Mouse (Mus musculus): ENCODE results near the gene Cox10. TPM values are rescaled to one million over a fixed set of nuclear protein-coding genes. Genes with fewer than 3 reads are reported as not detected.

The Cox10 gene
- total RNA-seq, 4 experiments from 2014 or later: 60.5 to 68.8 (median 65.5) TPM

DNA sequence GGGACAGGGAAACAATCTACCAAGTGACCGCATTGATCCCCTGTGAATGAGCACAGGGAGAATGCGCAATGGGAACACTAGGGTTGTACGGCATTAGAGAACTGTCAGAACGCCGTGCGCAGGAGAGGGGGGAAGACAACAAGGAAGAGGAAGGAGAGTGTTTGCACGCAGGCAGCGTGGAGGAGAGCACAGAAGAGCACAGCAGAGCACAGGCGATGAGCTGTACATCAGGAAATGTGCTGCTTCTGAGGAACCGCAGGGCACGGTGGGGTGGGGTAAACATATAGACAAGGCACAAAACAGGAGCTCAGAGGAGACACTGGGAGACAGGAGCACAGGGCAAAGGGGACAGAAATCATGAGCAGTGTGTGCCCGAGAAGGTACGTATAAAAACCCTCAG is 31.8 kb downstream of the Cox10 start:
- DNase-seq (ENCODE audit: low spot score): no peak

DNA sequence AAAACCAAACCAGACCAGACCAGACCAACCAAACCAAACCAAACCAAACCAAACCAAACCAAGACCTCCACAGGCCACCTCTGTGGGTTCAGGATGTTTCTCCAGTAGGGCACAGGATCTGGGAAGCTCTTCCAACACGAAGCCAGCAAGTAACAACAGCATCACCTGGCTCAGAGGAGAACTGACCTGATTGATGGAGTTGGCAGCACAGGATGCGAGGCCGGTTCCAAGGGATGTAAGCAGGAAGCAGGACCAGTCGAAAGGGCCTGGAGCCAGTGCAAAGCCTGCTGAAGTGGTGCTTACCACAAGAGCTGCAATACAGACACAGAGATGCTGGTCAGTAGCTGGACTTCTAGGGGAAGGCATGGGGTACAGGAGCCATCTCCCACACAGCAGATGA is 34.2 kb downstream of the Cox10 start:
- DNase-seq (ENCODE audit: low spot score): no peak

DNA sequence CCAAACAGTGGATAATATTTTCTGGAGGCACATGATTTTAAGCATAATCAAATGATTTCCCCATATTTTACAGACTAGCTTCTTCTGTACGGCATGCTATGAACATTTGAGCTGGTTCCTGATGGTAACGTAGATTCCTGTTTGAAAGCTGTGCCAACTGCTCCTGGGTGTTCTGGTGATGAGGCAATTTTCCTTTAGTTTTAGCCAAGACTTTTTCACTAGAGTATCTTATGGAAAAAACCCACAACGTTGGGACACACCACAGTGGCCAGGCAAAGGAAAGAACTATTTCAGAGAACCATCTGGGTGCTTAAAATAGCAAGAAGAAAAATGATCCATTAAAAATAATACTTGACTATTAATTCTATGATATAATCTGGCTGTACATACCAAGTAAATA is 35.2 kb downstream of the Cox10 start:
- no peak for DNase-seq (ENCODE audit: low spot score)

DNA sequence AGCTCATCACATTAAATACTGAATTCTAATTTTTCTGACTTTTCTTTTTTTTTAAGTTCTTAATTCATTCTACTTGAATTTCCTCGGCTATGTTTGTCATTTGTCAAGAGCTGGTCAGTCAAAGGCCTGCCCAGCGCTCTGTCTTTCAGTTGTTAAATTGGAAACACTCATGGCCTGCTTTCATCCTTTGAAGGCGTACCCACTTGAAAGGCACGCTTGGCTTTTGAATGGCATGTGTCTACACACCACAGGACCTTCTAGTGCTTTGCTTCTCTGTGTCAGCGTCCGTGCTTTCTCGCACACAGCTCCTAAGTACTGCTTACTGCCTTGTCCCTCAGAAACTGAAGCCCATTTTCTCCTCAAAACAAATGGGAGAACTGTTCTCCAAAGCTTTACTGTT is 38.0 kb downstream of the Cox10 start:
- no peak for DNase-seq (ENCODE audit: low spot score)

DNA sequence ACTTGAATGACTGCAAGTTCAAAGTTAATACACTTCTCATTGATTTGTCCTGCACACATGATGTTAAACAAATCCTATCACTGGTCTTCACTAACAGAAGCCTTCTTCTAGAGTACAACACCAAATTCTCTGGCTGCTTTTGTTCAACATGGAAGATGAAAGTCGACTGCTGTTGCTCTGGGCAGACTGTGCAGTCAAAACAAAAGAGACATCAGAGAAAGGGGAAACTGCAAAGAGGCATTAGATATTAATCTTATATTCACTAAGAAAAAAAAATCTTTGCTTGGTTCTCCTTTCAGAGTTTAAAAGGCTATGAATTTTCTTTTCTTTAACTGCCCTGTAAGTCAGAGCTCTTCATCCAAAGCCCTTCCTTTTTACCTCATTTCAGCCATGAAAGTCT is 39.7 kb downstream of the Cox10 start:
- no peak for DNase-seq (ENCODE audit: low spot score)

DNA sequence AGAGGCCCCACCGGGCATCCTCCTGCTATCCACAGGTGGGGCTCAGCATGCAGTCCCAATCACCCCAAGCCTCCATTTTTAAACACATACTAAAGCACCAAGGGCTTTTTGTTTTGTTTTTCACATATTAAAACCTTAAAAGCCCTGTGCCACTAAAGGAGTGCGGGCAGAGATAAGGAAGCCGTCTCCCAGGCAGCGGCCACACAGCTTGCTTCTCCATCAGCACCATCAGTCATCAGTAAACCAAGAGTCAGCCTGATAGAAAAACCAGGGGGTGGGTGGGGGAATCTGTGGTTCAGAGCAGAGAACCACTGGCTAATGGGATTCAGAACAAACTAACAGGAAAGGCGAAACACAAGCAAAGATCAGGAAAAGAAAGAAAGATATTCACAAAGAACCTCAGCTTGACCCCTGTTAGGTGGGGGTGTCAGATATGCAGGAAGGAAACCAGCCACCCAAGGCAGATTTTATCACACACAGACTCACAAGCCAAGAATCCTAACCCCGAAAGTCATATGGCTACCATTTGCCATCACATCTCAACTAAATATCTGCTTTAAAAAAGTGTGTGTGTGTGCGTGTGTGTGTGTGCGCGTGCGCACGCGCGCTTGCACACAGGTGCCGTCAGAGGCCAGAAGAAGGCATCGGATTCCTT is 41.7 kb downstream of the Cox10 start:
- no peak for DNase-seq (ENCODE audit: low spot score)

DNA sequence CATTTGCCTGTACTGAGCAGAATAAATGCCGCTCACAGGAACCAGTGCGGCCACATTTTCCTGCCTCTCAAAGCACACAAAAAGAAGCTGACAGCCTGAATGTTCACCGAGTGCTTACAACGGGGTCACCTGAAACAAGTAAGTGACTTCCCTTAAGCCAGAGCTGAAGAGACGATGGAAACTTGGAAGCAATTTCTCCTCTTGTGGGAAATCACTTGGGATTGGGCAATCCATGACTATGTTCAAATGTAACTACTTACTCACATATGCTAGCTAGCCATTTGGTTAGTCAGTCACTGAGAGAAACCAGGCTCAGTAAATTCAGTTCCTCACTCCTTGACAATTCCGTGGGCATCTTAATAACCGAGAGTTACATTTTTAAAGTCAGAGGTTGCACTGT is 43.0 kb downstream of the Cox10 start:
- no peak for DNase-seq (ENCODE audit: low spot score)

DNA sequence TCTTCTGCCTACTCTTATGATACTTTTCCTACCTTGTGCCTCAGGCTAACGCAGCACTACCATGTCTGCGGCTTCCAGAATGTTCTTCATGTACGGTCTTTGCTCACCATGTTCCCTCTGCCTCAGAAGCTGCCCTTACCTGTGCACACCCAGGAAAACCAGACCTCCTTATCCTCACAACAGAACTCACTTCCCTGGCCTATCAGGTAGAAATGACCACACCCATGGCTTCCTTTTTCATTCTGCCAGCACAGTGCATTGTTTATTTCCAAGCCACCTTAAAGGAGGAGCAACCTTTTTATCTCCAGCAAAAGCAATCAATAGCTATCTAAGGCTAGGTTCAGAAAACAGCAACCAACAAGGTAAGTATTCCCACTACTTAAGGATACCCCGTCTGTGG is 43.6 kb downstream of the Cox10 start:
- no peak for DNase-seq (ENCODE audit: low spot score)

DNA sequence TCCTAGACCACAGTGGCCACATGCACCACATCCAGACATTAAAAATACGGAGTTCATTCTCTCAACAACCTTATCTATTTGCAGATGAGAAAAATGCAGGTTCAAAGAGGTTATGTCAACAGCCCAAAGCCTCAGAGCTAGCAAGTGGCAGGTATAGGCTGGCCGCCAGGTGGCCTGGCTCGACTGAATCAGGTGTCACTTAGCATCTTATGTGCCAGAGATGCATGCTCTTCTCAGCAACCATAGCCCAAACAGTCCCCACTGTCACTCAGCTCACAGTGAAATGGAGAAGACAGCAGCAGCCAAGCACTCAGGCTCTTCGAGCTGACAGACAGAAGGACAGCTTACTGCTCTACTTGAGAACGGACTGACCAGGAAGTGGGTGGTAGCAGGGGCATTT is 44.6 kb downstream of the Cox10 start:
- DNase-seq (ENCODE audit: low spot score): no peak

DNA sequence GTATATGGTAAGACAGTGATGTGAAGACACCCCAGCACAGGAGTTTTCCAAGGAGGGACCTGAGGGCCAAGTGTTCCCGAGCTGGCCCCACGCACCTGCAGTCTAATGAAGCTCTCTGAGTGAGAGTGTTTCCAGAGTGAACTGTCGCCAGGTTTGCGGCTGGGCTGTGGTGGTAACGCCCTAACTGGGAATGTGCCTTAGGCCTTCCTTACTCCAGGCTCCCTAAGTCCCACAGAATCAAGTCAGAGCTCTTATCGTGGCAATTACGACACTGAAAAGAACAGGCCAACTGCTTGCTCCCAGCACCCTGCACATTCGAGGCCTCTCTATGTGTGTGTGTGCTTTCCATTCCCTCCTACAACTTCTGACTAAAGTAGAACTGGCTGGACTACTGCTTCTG is 51.8 kb downstream of the Cox10 start:
- no peak for DNase-seq (ENCODE audit: low spot score)

DNA sequence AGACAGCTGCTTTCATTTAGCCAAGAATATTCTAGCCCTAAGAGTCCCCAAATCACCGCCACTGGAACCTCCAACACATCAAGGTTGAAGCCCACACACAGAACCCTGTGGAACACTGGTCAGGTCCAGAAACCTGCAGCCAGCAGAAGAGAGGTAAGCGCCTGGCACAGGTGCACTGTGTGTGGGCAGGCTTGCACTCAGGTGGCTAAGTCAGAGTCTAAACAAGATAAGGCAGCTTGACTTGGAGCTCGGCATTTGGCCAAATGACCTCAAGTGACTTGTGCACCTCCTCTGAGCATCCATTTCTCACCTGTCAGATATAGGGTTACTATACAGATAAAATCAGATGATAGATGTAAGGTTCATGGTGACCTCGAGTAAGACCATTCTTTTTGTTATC is 53.4 kb downstream of the Cox10 start:
- DNase-seq (ENCODE audit: low spot score): no peak

DNA sequence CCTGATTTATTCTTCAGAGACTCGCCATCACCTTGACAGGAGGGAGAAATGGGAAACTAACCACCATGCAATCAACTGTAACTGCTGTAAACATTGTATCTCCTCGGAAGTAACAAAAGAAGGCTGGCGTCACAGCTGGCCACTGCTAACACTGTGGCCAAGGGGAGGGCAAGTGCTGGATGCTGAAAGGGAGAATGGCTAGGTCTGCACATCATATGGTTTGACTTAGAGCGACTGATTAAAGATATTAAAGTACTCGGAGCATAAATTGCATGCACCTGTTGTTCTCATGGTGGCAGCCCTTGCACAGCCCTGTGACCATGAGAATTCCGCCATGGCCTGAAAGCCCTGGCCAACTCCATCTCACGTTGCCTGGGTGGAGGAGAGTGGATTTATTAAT is 54.7 kb downstream of the Cox10 start:
- DNase-seq (ENCODE audit: low spot score): no peak

DNA sequence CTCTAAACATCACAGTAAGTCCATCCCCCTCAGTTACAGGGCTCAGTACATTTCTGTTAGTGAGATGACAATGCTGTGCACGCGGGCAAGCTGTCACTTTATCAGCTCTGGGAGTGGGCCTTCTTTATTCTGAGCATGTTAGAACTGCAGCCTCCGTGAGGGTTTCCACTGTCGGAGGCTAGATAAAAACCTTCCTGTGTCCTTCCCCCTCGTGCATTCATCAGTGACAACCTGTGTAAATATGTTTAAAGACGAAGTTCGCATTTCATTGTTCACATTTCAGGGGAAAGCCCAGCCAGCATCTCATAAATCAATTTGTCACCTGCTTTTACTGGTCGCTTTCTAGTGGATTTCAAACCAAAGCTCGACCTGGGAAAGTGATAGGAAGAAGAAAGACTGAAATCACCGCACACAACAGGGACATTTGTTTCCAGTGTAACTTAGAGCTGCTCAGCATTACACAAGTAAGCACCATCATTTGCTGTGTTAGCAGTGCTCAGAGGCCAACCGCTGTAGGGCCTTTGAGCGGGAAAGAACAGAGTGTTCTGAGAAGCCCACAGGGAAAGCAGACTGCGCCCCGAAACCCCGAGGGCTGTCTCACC is 55.8 kb downstream of the Cox10 start:
- no peak for DNase-seq (ENCODE audit: low spot score)

DNA sequence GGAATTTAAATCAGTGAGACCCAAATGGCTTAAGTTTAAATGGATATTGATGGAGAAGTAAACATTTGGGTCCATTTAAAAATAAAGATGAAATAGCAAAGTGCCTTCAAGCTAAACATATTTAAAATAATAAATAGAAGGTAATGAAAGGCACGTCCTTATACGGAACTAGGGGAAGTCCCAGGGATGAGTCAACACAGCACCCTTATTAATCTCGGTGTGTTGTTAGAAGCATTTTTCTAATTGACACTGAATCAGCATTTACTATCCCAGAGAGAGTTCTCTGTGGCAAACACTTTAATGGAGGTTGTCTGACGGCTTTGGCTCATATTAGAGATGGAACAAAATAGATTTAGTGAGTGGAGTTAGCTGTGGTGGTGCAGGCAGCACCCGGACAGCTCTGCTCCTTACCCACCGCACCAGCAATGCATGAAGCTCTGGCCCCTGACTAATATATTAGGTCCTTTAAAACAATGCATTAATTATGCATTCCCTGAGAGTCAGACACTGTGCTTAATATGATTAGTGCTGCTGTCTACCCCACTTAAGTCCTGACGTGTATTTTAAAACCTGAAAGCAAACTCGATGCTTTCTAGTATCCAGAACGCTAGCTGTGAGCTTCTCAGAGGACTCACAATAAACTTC is 56.7 kb downstream of the Cox10 start:
- DNase-seq (ENCODE audit: low spot score): no peak

DNA sequence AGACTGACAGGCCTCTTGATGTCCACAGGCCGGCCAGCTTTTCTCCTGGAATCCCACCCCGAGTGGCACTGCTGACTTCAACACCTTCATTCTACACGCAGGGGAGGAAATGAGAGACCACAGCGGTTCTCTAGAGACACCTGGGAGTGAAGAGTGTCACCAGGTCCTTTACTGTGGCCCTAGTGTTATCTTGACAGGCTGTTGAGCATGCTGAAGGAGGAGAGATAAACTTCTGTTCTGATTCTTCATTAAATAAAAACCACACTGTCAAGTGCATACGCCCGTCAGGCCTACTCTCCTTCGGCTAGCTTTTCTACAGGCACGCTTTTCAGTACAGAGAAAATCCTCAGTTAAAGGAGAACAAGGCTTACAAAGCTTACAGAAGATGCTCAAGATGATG is 60.0 kb downstream of the Cox10 start:
- DNase-seq (ENCODE audit: low spot score): no peak

DNA sequence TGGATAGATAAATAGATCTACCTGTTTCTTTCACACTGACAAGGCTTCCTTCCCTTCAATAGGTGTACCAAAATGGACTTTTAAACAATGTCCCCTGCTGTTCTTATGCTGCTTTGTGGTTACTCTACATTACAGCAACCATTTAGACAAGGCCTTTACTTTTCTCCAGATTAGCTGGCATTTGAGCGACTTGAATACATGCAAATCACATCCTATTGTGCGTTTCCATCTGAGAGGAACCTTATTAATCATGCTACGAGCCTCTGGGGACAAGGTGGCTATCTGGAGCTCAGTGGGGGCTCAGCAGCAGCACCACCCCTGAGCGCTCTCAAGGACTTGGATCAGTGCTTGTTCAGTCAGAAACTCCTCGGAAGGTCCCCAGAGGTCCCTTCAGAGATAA is 61.1 kb downstream of the Cox10 start:
- DNase-seq (ENCODE audit: low spot score): no peak

DNA sequence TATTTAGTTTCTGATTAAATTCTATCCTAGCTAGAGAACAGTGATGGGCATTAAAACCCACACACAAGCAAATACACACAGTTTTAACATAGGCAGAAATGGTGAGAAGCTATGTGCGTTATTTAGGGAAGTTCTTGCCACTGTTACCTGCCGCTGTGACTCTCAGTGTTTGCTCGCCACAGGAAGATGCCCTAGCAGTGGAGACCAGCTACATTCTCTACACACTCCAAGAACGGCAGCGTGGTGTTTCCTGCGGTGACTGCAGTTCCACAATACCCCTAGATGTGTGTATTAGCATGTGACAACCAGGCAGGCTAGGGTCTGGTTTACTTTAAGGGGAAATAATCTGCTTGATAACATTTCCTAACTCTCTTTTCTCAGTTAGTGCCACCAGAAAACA is 64.0 kb downstream of the Cox10 start:
- no peak for DNase-seq (ENCODE audit: low spot score)

DNA sequence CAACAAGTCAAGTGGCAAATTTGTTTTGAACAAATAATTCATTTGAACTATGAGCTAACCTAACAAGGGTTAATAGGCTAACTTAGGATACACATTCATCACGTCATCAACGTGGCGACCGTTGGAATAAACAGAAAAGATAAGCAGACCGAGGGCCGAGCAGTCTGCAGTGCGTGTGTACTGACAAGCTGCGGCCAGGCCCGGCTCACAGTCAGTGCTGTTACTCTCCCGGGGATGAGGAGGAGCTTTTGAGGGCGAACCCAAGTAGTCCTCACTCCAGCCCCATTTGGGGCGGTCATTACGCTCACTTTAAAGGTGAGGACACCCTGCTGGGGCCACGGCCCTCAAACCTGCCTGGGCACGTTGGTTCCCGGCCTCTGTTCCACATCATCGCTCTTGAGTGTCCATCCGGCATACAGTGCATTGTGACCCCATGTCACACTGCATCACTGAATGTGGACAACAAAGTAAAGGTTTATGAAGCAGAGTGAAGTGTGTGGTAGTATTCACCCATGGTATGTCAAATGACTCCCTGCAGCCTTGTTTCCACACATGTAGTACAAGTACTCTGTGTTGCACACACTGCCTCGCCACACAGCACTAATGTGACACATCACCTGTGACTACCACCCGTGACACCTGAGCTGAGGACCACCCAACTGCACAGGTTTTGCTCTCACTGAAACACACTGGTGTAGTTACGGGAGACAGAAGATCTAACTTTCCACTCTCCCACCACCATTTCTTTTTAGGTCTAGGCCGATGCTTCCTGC is 68.4 kb downstream of the Cox10 start:
- no peak for DNase-seq (ENCODE audit: low spot score)

DNA sequence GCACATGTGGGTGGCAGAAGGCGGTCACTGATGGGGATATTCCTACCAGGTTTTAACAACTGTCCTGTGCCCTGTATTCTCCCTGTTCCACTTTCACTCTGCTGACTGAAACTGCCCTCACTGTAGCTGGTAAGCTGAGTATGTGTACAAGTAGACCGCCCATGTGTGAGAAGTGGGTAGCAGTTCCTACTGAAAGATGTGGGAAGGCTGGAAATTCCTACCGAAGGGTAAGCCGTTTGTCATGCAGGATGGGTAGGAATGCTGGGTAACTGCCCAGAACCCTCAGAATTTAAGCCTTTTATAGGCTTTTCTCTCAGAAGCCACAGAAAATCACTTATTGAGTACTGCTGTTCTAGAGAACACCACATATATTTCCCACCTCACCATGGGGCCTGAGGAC is 75.1 kb downstream of the Cox10 start:
- DNase-seq (ENCODE audit: low spot score): no peak

DNA sequence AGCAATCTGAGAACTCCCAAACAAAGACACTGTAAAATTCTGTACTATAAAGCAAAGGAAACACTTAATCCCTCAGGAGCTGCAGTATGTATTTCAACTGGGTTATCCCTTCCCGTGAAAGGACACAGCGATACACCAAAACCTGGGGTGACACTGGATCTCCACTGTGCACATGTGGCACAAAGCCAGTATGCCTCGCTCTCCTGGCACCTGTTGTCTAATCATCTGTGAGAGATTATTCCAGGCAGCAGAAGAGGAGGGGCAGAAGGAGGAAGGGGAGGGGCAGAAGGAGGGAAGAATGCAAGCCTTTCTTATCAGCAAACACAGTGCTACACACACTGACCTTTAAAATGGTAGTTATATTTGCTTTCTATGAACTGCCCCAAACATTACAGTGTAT is 75.8 kb downstream of the Cox10 start:
- DNase-seq (ENCODE audit: low spot score): no peak

DNA sequence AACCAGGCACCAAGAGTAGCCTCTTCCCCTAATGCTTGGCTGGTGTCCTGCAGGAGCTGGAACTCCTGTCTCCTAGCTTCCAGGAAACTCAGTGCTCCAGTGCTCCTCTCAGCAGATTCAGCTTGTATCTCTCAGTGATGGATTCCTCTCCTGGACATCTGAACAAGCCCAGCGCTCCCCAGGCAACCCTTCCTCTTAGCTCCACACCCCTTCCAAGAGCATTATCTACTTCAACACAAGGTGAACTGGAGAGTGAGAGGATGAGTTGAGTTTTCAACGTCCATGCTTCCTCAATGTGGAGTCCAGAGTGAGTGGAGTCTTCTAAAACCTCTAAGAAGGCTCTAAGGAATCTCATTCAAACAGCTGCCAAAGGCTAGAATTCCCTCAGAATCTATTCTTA is 76.6 kb downstream of the Cox10 start:
- DNase-seq (ENCODE audit: low spot score): no peak

DNA sequence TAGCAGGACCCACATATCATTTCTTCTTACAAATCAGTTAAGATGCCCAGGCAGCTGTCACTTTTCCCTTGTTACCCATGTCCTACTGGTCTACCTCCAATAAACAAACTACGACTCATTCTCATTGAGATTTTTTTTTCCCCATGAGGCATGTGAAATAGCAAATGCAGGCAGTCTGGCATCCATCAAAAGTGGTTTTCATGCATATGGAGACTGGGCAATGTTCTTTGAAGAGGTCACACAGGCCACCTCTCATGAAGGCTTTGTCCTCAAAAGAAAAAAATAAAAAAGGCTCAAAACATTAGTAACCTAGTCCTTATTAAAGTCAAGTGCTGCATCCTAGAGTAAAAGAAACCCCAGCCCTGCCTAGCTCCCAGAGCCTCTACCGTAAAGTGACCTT is 78.2 kb downstream of the Cox10 start:
- DNase-seq (ENCODE audit: low spot score): no peak

Measured in heart, adult 8-10 months (tissue).